Mouse (Mus musculus): ENCODE measurements around the gene Ube2z. TPM values are rescaled to one million over a fixed set of nuclear protein-coding genes. Genes with fewer than 3 reads are reported as not detected.
"Not testable (repeated sequence)": the region's sequence is repeated elsewhere in the genome, so short reads cannot be mapped to it uniquely, and the experiment has no call there.

Ube2z gene
- 10 to 100 TPM; 56.3 to 59.0 TPM for total RNA-seq (2021)
- long read RNA-seq, transcript Ube2z-201 (7 exons, 3,997 nt), result major isoform, 154 of 163 reads
- long read RNA-seq, partial matches to known transcripts, result 0 of 163 reads
- long read RNA-seq, other reads (novel, unspliced or antisense), result 9 of 163 reads

DNA sequence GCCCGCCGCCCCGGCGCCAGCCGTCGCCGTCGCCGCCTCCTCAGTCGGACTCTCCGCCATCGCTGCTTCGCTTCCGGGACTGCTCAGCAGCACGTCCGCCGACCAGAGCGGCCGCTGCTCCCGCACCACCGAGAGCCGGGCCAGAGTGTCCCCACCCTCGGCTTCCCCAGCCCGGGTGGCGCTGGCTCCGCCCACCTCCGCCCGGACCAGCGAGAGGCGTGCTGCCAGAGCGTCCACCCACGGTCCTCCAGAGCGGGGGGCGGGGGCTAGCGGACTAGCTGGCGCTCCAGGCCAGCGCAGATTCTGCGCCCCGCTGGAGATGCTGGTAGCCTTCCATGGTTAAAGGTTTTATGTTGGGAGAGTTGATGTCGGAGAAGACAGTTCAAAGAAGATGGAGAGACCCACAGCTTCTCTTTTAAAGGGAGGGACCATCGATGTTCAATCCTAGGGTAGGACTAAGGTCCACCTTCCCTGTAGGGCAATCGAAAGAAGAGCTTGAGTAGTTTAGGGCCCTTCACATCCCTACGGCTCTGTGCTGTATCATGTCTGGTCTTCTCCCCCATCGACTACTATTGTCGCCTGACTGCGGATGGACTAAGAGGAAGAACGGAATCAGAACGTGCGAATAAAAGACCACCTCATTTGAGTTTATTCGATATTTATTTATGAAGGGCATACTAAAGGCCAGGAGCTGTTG, at the start of gene Ube2z:
Gene Ube2z, minus strand, starts transcription at position 174 of the 697 bp plus-strand sequence.
- peak; percentile 94 to 98 for DNase-seq (ENCODE audit: low spot score in 2 of 2)

DNA sequence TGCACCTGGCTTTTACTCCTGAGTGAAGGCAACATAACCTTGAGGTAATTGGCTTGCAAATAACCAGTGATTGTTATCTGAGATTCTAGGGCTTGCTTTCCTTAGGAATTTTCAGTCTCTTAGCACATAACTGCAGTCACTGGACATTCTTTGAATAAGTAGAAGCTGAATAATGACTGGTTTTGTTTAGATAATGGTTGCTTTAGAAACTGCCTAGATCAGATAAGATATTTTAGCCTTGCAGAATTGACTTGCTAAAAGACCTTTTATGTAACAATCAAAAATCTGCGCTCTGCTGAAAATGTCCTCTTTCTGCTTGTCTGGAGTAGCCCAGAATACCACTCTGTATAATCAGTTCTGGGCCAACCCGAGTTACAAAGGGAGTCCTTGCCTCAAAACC, 48.9 kb upstream of the Ube2z start:
- DNase-seq (ENCODE audit: low spot score in 2 of 2), result no peak

- DNase-seq (ENCODE audit: low spot score in 2 of 2), result no peak
Observed at GRCm38 (mm10) chr11:96111751-96112150, 46.6 kb upstream of the Ube2z start, which contains the start of gene Calcoco2. Gene Calcoco2, minus strand, starts transcription at chr11:96111964.

DNA sequence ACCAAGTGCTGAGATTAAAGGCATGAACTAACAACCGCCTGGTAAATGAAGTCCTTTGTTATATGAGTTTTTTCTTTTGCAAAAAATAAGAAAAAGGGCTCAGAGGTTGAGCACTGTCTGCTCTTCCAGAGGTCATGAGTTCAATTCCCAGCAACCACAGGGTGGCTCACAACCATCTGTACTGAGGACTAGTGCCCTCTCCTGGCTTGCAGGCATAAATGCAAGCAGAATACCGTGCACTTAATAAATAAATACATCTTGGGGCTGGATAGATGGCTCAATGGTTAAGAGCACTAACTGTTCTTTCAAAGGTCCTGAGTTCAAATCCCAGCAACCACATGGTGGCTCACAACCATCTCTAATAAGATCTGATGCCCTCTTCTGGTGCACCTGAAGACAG, 45.8 kb upstream of the Ube2z start:
- not testable (repeated sequence) for DNase-seq (ENCODE audit: low spot score in 2 of 2)

GRCm38 (mm10) chr11:96108376-96108775, 43.2 kb upstream of the Ube2z start:
- DNase-seq (ENCODE audit: low spot score in 2 of 2), result no peak

GRCm38 (mm10) chr11:96093361-96093760, 28.2 kb upstream of the Ube2z start:
- peak in 1 of 2 experiments; percentile 44 for DNase-seq (ENCODE audit: low spot score in 2 of 2)

GRCm38 (mm10) chr11:96092674-96093291, 27.6 kb upstream of the Ube2z start:
- no peak for DNase-seq (ENCODE audit: low spot score in 2 of 2)

DNA sequence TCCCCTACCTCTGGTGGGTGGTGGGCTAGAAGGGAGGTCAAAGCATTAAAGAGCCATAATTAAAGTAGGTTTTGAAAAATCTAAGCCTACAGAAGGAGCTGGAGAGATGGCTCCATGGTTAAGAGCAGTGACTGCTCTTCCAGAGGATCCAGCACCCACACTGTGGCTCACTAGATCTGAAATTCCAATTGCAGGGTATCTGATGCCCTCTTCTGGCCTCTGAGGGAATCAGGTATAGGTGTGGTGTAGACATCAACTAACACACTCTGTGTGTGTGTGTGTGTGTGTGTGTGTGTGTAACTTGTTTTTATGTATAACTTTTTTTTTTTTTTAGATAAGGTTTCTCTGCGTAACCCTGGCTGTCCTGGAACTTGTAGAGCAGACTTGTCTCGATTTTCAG, 25.9 kb upstream of the Ube2z start:
- DNase-seq (ENCODE audit: low spot score in 2 of 2), result no peak

- DNase-seq (ENCODE audit: low spot score in 2 of 2), result no peak
Observed at GRCm38 (mm10) chr11:96087981-96088380, 22.8 kb upstream of the Ube2z start.

DNA sequence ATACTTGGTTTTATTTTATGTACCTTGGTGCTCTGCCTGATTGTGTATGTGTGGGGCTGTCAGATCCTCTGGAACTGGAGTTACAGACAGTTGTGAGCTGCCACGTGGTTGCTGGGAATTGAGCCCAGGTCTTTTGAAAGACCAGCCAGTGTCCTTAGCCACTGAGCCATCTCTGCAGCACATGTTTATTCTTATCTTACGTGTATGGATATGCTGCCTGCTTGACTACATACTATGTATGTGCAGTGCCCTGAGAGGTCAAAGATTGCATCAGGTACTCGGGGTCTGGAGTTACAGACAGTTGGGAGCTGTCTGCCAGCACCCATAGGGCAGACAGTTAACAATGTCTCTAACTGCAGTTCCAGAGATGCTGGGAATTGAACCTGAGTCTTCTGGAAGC, 17.5 kb upstream of the Ube2z start:
- DNase-seq (ENCODE audit: low spot score in 2 of 2), result no peak

- DNase-seq (ENCODE audit: low spot score in 2 of 2), result no peak
Observed at GRCm38 (mm10) chr11:96080736-96081135, 15.5 kb upstream of the Ube2z start.

DNA sequence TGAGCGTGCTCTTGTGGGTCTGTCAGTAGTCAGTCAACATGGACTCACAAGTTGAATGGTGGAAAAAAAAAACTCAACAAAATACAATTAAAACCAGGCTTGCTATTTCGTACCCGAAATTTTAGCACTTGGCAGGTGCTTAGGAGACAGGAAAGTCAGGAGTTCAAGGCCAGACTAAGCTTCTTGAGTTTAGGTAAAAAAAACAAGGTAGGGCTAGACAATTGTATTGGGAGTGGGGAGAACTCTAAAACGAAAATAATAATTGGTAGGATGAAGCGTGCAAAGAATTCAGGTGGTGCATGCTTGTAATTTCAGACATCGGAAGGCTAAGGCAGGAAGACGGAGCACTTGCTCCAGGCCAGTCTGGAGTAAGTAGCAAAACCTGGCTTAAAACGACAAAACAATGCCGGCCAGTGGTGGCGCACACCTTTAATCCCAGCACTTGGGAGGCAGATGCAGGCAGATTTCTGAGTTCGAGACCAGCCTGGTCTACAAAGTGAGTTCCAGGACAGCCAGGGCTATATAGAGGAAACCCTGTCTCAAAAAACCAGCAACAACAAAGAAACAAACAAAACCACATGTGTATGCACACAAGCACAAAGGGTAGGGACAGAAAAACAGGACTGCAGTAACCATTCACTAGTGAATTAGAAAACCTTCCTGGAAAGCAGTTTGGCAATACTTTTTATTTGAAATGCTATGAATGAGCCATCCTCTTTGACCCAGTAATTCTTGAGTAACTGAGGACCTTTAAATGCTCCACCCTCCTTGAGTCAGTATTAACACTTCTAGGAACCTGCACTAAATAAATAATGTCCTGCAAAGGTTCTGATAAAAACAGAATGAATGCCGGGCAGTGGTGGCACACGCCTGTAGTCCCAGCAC, 11.3 kb upstream of the Ube2z start:
- no peak for DNase-seq (ENCODE audit: low spot score in 2 of 2)

GRCm38 (mm10) chr11:96075509-96076220, 10.5 kb upstream of the Ube2z start, which contains the start of gene Atp5g1:
Gene Atp5g1, minus strand, starts transcription at chr11:96075670.
- DNase-seq (ENCODE audit: low spot score in 2 of 2), result peak; percentile 100

DNA sequence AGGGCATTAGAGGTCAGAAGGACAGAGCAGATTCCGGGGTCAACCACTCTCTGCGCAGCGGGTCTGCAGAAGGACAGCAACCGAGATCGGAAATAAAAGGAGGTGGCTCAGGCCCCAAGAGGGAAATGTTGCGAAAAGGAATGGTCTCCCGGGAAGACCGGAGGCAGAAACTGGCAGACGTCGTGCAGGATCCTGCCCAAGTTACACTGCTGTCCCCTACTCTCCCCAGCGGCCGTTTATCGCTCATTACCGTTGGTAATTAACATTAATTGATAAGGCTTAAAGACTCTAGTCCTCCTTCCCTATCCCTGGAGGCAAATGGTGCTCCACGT, 10.0 kb upstream of the Ube2z start:
- no peak for DNase-seq (ENCODE audit: low spot score in 2 of 2)

DNA sequence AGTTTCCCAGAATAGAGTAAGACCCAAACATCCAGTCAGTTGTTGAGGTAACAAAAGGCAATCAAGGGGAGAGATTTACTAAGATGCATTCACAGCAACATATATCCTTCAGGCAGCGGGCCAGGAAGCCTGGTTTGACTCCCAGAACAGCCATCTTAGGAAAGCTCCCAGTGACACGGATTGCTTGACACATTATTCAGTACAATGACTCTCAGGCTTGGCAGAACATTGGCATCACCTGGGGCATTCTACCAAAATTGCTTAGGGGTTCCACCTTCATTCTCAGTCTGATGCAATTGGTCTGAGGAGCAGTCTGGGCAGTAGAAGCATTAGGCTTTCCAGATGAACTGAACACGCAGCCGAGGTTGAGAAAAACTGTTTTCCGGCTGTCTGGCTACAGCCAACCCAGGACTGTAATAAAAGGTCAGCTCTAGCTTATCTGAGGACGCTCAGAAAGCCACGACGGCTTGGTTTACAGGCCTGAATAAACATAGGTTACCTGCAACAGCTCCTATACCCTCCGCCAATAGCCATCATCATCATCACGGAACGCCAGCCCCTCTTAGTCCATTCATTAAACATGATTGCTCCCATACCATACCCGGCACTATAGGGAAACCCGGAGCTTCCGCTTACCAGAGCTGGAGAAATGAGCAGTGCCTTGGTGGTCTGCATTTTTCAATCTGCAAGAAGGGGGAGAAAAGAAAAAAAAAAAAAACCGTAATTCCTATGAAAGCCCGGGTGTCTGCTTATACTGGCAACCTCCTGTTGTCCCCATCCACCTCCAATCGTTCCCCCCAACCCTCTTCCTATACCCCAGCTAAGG, 9.4 kb upstream of the Ube2z start:
- peak in 1 of 2 experiments; percentile 26 for DNase-seq (ENCODE audit: low spot score in 2 of 2)

DNA sequence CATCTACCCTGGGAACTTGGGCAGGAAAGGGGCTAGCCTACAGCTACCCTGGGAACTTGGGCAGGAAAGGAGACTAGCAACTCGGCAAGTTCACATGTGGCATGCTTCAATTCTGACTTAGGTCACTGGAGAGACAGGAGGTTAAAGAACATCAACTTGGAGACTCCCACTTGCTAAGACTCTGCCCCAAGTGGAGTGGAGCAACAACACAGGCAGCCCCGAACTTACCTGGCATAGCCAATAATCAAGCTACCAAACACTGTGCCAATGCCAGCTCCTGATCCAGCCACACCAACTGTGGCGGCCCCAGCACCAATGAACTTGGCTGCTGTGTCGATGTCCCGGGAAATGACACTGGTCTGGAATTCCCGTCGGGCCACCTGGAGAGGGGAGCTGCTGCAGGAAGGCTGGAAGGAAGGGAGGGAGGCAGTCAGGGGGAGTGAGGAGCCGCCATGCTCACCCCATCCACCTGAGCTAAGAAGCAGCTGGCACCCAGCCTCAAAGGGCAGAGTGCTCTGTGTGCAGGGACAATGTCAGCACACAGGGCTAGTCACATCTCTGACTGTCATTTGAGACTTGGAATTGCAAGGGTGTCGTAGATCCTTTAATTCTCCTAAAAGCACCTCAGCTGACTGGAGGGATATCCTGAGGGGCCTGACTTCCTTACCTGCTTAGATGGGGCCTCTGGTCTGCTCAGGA, 8.3 kb upstream of the Ube2z start:
- no peak for DNase-seq (ENCODE audit: low spot score in 2 of 2)

- no peak for DNase-seq (ENCODE audit: low spot score in 2 of 2)
Observed at GRCm38 (mm10) chr11:96071013-96071412, 5.8 kb upstream of the Ube2z start.

- DNase-seq (ENCODE audit: low spot score in 2 of 2), result no peak
Observed at GRCm38 (mm10) chr11:96070353-96070752, 5.2 kb upstream of the Ube2z start.

DNA sequence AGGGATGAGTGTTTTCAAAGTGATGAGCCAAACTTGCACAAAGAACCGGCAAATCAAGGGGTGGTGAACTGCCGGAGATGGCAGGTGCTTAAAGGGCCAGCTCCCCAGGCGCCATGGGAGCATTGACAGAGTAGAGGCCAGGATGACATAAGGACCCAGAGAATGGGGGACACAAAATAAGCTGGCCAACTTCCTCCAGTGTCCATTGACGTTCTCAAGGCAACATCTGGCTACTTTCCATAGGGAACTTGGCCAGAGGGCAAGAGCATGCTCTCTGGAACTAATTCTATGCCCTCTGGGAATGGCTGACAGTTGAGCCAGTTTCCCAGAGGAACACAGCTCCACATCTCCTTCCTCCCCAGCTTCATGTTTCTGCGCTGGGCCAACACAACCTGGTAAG, 3.0 kb upstream of the Ube2z start:
- no peak for DNase-seq (ENCODE audit: low spot score in 2 of 2)
